ENCODE assay signal across 10 mouse cellular contexts in the genomic region with DNA sequence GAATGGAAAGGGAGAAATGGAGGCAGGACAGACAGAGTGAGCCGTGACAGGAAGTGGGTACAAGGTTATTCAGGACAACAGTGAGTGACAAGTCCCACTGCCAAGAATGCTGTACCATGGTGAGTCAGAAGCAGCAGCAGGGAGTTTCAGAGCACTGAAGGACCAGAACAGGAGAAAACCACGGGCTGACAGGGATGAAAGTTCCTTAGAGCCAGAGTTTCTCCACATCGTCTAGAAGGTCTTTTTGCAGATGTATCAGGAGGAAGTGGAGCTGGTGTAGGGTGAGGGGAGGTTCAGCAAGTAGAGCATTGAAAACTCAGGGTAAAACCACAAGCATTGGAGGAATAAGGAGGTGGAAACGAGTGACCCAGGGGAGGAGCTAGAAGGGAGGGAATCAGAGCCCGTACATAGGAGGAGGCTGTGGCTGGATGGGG. TPM values are rescaled to one million over a fixed set of nuclear protein-coding genes. Genes with fewer than 3 reads are reported as not detected.
A peak's percentile ranks its signal among the peaks of the same experiment; 100 is the strongest.
DNase-seq lines count a peak whose midpoint lies in the region; ATAC-seq and TF ChIP-seq lines count a peak whose summit lies in the region.
"Had no signal": no experiment of that assay in that cellular context is flagged by ENCODE, and none has a peak within 500 bp of the region (broad histone marks: within the 10 kb centered on the region; RNA-seq: fewer than 3 reads in every experiment).

No protein-coding gene starts in this region.

- H3K27ac ChIP-seq in kidney, adult 2 months (ENCODE audit: insufficient read depth, low read depth, low read length) = peak overlapping the region; percentile 52
- no peak overlapping the region; the same call in 1 of the 2 replicates for H3K27ac ChIP-seq in neural tube, embryonic 15.5 days (replicated peaks)
- H3K27ac ChIP-seq: embryonic facial prominence, embryonic 12.5 days; liver, embryonic 13.5 days had no signal

- DNase-seq in kidney, adult 2 months = peak; percentile 49
- no peak for DNase-seq in kidney, adult 9 months
- peak; percentile 57 to 70 for DNase-seq in heart, adult 9 months (ENCODE audit: low spot score in 2 of 2)
- DNase-seq in lung, postnatal 36 days = peak; percentile 48
- no peak for DNase-seq in right cerebral cortex, postnatal 10 days (ENCODE audit: low spot score in 2 of 2)
- no peak for DNase-seq in cerebellum, adult 9-10 months
- DNase-seq: liver, embryonic 13.5 days had no signal

- H3K36me3 ChIP-seq in kidney, adult 2 months (ENCODE audit: control insufficient read depth, insufficient read depth, low read length) = no peaks in the 10 kb centered on the region
- no peaks in the 10 kb centered on the region for H3K36me3 ChIP-seq in neural tube, embryonic 15.5 days
- H3K36me3 ChIP-seq: embryonic facial prominence, embryonic 12.5 days; liver, embryonic 13.5 days had no signal

- no peak overlapping the region for H3K4me2 ChIP-seq in neural tube, embryonic 15.5 days
- H3K4me2 ChIP-seq: embryonic facial prominence, embryonic 12.5 days; liver, embryonic 13.5 days had no signal

- ATAC-seq in CD4-positive, CD25-positive, alpha-beta regulatory T cell, adult 4 months = peak; percentile 82
- ATAC-seq in neural tube, embryonic 15.5 days (ENCODE audit: low FRiP score) = no peak

- no peak overlapping the region for H3K9ac ChIP-seq in neural tube, embryonic 15.5 days (replicated peaks)
- H3K9ac ChIP-seq: embryonic facial prominence, embryonic 12.5 days; liver, embryonic 13.5 days had no signal

- peaks cover 4% of the 10 kb centered on the region; the same call in 1 of the 2 replicates for H3K4me1 ChIP-seq in kidney, adult 2 months (ENCODE audit: control insufficient read depth, insufficient read depth, low read length)
- H3K4me1 ChIP-seq in neural tube, embryonic 15.5 days = no peaks in the 10 kb centered on the region
- H3K4me1 ChIP-seq: liver, embryonic 13.5 days had no signal

- H3K4me3 ChIP-seq in kidney, adult 2 months (ENCODE audit: insufficient read depth, low read depth, low read length) = no peak overlapping the region
- no peak overlapping the region for H3K4me3 ChIP-seq in neural tube, embryonic 15.5 days (replicated peaks)
- H3K4me3 ChIP-seq: embryonic facial prominence, embryonic 12.5 days; liver, embryonic 13.5 days had no signal

- H3K9me3 ChIP-seq in neural tube, embryonic 15.5 days (replicated peaks) = no peaks in the 10 kb centered on the region
- H3K9me3 ChIP-seq: embryonic facial prominence, embryonic 12.5 days; liver, embryonic 13.5 days had no signal

- 21% methylated on average over 5 of the region's 5 CpGs for WGBS in kidney, adult 2 months
- WGBS in neural tube, embryonic 15.5 days = 54% methylated on average over 5 of the region's 5 CpGs

- TF ChIP-seq POLR2A in kidney, adult 2 months (IDR thresholded peaks at IDR 0.05; ENCODE audit: low read depth, low read length) = no peak

- TF ChIP-seq CTCF in kidney, adult 2 months (conservative IDR thresholded peaks at IDR 0.05; ENCODE audit: insufficient read depth, insufficient read length, low read depth, low read length) = no peak

- no peaks in the 10 kb centered on the region for H3K27me3 ChIP-seq in kidney, adult 2 months (replicated peaks; ENCODE audit: control insufficient read depth, insufficient read depth, low read length)
- no peaks in the 10 kb centered on the region for H3K27me3 ChIP-seq in neural tube, embryonic 15.5 days (replicated peaks)
- H3K27me3 ChIP-seq: embryonic facial prominence, embryonic 12.5 days; liver, embryonic 13.5 days had no signal

RNA-seq across cellular contexts. Expression of a gene that starts 6.6 kb away (rescaled TPM):
- 87.9 and 89.2 TPM in 2 replicates for polyA plus RNA-seq in kidney, adult 2 months (2012; rRNA removed)
- under 1 TPM in 1 of 2 experiments, not detected in 1; 0.55 TPM for polyA plus RNA-seq in CD4-positive, CD25-positive, alpha-beta regulatory T cell, adult 4 months (2017; shearing (Covaris generic))
- polyA plus RNA-seq in neural tube, embryonic 15.5 days (2015; fragmentation: Nextera tagmentation; extraction: Ambion mirVana) = 11.5 and 16.7 TPM in 2 replicates

RNA-seq across cellular contexts. Expression of a gene that starts 10.2 kb away (rescaled TPM):
- polyA plus RNA-seq in kidney, adult 2 months (2012; rRNA removed) = not detected in 2 replicates
- not detected for polyA plus RNA-seq in CD4-positive, CD25-positive, alpha-beta regulatory T cell, adult 4 months (2017; shearing (Covaris generic))
- polyA plus RNA-seq in neural tube, embryonic 15.5 days (2015; fragmentation: Nextera tagmentation; extraction: Ambion mirVana) = not detected in 2 replicates
- polyA plus RNA-seq: embryonic facial prominence, embryonic 12.5 days; liver, embryonic 13.5 days had no signal

RNA-seq across cellular contexts. Expression of a gene that starts 14.5 kb away (rescaled TPM):
- polyA plus RNA-seq in kidney, adult 2 months (2012; rRNA removed) = 49.2 and 73.1 TPM in 2 replicates
- polyA plus RNA-seq in CD4-positive, CD25-positive, alpha-beta regulatory T cell, adult 4 months (2017; shearing (Covaris generic)) = 1 to 10 TPM in 1 of 2 experiments, under 1 TPM in 1; 1.00 to 1.9 TPM
- polyA plus RNA-seq in neural tube, embryonic 15.5 days (2015; fragmentation: Nextera tagmentation; extraction: Ambion mirVana) = 41.0 and 43.7 TPM in 2 replicates

RNA-seq across cellular contexts. Expression of a gene that starts 14.5 kb away (rescaled TPM):
- 0.42 and 0.49 TPM in 2 replicates for polyA plus RNA-seq in kidney, adult 2 months (2012; rRNA removed)
- polyA plus RNA-seq in CD4-positive, CD25-positive, alpha-beta regulatory T cell, adult 4 months (2017; shearing (Covaris generic)) = not detected
- polyA plus RNA-seq in neural tube, embryonic 15.5 days (2015; fragmentation: Nextera tagmentation; extraction: Ambion mirVana) = not detected in 2 replicates
- polyA plus RNA-seq: embryonic facial prominence, embryonic 12.5 days; liver, embryonic 13.5 days had no signal

RNA-seq across cellular contexts. Expression of a gene that starts 22.6 kb away (rescaled TPM):
- polyA plus RNA-seq in kidney, adult 2 months (2012; rRNA removed) = 4.3 and 6.1 TPM in 2 replicates
- 10 to 100 TPM in 1 of 2 experiments, 1 to 10 TPM in 1; 5.8 to 10.0 TPM for polyA plus RNA-seq in CD4-positive, CD25-positive, alpha-beta regulatory T cell, adult 4 months (2017; shearing (Covaris generic))
- polyA plus RNA-seq in neural tube, embryonic 15.5 days (2015; fragmentation: Nextera tagmentation; extraction: Ambion mirVana) = 12.8 and 13.0 TPM in 2 replicates

Comparison
In these comparisons a context has a peak if more than half of its experiments do, and no peak if none do; other contexts are left out.
1. DNase-seq: peak in kidney, adult 2 months (single experiment), heart, adult 9 months (2 of 2) and lung, postnatal 36 days (single experiment); none in kidney, adult 9 months (single experiment), right cerebral cortex, postnatal 10 days (0 of 2) and cerebellum, adult 9-10 months (single experiment).
2. RNA of a gene that starts 14.5 kb away (polyA plus RNA-seq): 49.2 to 73.1 TPM in kidney, adult 2 months and 41.0 to 43.7 TPM in neural tube, embryonic 15.5 days; 1.00 to 1.9 TPM in CD4-positive, CD25-positive, alpha-beta regulatory T cell, adult 4 months; every median in the first group is over 10 times any median in the second.